Mouse (Mus musculus): ENCODE results near the gene Rundc1. TPM values are rescaled to one million over a fixed set of nuclear protein-coding genes. Genes with fewer than 3 reads are reported as not detected.
"Not testable (repeated sequence)": the region's sequence is repeated elsewhere in the genome, so short reads cannot be mapped to it uniquely, and the experiment has no call there.

The Rundc1 gene
- total RNA-seq, 2 experiments from 2014 or later = 35.6 to 37.0 TPM

GRCm38 (mm10) chr11:101462583-101463440, 37.9 kb downstream of the Rundc1 start:
- intact Hi-C loops (cut with DNase I) = no loop called here
- DNase-seq (ENCODE audit: low spot score in 2 of 2) = no peak

DNA sequence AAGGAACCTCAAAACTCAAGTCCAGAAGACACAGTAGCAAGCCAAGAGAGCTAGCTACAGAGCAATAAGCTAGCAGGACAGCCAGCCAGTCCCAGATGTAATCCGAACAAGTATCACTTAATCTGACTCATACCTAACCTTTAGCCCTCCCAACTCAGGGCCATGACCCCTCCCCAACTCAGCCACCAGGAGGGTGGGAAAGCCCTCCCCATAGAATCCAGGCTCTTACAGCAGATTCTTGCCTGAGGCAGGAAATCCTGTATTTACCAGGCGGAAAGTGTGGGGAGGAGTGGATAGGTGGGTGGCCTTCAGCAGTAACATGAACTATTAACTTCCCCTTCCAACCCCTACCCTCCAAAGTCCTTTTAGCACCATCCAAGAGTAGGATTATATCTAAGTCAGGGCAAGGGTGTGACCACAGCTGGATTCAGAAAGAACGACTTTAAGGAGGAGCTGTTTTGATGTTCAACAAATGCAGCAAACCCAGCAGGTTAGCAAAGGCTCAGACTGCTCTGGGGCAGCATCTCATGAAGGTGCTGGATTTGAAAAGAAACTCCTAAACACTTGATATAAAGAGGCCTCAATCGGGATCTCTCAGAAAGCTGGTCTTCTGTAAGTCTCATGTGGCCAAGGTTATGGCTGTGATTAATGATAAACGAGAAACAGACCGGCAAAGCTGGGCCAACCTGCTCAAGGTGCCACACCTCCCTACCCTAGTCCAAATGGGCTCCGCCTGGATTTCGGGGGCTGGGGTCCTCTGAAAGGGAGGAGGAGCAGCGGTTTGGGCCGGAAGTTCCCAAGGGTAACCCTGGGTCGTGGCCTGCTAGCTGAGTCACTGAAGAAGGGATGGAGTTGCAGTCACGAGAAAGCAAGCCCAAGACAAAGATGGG, 39.6 kb downstream of the Rundc1 start, which contains the start of gene Rnd2:
TSS of gene Rnd2 (plus strand) at position 789 of the 890 bp plus-strand sequence.
- no peak for DNase-seq (ENCODE audit: low spot score in 2 of 2)

DNA sequence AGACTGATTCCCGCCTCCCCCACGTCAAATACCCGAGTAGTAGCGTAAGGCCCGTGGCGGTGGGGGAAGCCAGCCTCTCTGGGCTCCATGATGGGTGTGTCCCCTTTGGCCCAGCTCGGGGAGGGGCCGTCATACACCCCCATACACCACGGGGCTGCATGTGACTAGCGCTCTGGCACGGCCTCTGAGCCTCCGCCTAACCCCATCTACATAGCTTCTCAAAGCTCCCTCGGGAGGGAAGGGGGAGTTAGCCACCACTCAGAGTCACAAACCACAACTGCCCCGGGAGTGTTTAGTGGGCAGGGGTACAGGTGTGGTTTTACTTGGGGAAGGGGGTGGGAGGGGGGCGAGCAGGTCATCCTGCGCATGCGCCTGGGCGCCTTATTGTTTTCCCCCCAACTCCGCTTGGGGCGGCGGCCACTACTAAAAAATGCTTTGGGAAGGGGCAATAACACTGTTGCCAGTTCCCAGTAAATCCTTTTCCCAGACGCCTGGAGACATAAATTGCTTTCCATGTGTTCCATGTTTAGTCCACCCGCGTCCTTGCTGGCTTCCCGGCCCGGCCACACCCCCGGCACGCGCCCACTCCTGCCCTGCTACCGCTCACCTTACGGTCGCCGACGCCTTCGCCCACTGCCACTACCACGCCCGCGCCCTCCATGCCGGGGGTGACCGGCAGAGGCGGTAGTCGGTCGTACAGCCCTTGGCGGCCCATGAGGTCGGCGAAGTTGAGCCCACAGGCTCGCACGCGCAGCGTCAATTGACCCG, 40.4 kb downstream of the Rundc1 start:
- intact Hi-C loops (cut with DNase I) = no loop called here
- DNase-seq (ENCODE audit: low spot score in 2 of 2) = no peak

More for the DNA sequence above, 39.6 kb downstream of the Rundc1 start, which contains the start of gene Rnd2:
- intact Hi-C loops (cut with DNase I) = no loop called here

GRCm38 (mm10) chr11:101465869-101466551, 41.1 kb downstream of the Rundc1 start, which contains the start of gene Vat1:
Gene Vat1 (minus strand): TSS chr11:101466230.
- intact Hi-C loops (cut with DNase I) = loop anchor here (2.0 kb wide), 1 partner anchor 87 kb away; the partner anchor contains the start of gene Nbr1
- DNase-seq (ENCODE audit: low spot score in 2 of 2) = peak; percentile 57

- intact Hi-C loops (cut with DNase I) = loop anchor here (2.0 kb wide), 1 partner anchor 86 kb away; the partner anchor contains the start of gene Nbr1
- DNase-seq (ENCODE audit: low spot score in 2 of 2) = not testable (repeated sequence)
Observed at GRCm38 (mm10) chr11:101466552-101466950, 41.7 kb downstream of the Rundc1 start.

DNA sequence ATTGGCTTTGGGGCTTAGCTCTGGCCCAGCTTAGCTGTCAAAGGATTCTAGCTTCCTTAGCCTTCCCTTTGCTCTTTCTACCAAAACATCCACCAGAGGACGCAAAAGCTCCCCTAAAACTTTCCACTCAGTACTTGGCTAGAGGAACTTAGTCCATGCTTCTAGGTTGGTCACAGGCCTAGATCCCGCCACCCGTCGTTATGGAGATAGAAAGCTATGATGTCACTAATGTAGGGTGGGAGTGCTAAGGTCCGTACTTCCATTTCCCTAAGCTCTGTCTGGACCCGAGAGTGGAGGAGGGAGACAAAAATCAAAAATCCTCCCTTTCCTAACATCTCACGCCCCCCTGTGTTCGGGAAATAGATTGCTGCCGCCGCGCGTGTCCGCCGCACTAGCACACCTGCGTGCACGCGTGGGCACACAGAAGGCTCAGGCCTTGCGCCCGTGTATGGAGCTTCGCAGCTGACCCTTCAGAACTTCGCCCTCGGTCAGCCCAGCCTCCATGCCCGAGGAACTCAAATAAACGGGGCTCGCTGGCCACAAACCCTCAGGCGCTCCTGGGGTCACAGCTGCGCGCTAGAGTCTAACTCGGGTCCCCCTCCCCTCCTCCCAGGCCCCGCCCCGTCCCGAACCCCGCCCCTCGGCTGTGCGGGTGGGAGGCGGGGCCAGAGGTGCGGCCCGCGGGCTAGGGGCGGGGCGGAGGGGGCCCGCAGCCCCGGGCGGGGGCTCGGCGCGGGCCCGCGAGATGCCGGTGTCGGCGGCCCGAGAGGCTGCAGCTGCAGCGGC, 42.8 kb downstream of the Rundc1 start:
- intact Hi-C loops (cut with DNase I) = loop anchor here (2.0 kb wide), 2 partner anchors 77 to 85 kb away; partner anchors contain the start of gene Nbr1
- DNase-seq (ENCODE audit: low spot score in 2 of 2) = peak; percentile 70 to 81

DNA sequence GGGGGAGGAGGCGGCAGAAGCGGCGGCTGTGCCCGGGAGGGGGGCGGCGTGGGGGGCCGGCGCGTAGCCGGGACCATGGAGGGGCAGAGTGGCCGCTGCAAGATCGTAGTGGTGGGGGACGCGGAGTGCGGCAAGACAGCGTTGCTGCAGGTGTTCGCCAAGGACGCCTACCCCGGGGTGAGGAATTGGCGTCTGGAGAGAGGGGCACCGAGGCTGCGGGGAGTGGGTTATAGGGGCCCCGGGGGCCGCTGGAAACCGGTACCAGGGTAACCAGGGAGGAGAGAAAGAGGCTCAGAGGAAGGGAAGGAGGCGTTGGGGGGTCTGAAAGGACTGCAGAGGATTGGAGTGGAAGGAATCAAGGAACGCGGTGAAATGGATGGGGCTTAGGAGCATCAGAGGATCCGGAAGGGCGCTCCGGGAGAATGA, 43.4 kb downstream of the Rundc1 start:
- intact Hi-C loops (cut with DNase I) = loop anchor here (2.0 kb wide), 1 partner anchor 77 kb away; no protein-coding TSS in a partner anchor
- peak in 1 of 2 experiments; percentile 10 for DNase-seq (ENCODE audit: low spot score in 2 of 2)

GRCm38 (mm10) chr11:101468731-101469130, 43.8 kb downstream of the Rundc1 start:
- intact Hi-C loops (cut with DNase I) = loop anchor here (2.0 kb wide), 1 partner anchor 76 kb away; no protein-coding TSS in a partner anchor
- DNase-seq (ENCODE audit: low spot score in 2 of 2) = no peak

DNA sequence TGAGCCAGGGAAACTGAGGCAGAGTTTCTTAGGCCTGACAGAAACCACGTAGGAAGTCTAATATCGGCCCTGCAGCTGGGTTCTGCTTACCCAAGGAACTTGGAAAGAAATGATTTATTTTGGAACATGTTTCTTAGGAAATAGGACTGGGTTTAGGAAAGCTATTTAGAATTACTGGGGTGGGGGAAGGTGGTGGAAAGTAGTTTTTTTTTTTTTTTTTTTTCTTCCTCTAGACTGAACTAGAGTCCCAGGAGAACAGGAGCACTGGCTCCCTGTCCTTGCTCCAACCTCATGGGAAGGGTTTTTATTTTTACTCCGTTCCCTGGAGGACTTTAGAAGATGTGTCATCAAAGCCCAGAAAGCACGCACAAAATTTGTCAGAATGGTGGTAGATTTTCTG, 44.3 kb downstream of the Rundc1 start:
- DNase-seq (ENCODE audit: low spot score in 2 of 2) = no peak
- intact Hi-C loops (cut with DNase I) = loop anchor here (2.0 kb wide), 1 partner anchor 76 kb away; no protein-coding TSS in a partner anchor

GRCm38 (mm10) chr11:101470206-101470605, 45.3 kb downstream of the Rundc1 start:
- intact Hi-C loops (cut with DNase I) = loop anchor here (5.0 kb wide), 1 partner anchor 47 kb away; no protein-coding TSS in a partner anchor

GRCm38 (mm10) chr11:101471926-101472325, 47.0 kb downstream of the Rundc1 start:
- intact Hi-C loops (cut with DNase I) = loop anchor here (5.0 kb wide), 1 partner anchor 45 kb away; no protein-coding TSS in a partner anchor
- DNase-seq (ENCODE audit: low spot score in 2 of 2) = no peak

More at GRCm38 (mm10) chr11:101470206-101470605, 45.3 kb downstream of the Rundc1 start:
- no peak for DNase-seq (ENCODE audit: low spot score in 2 of 2)

DNA sequence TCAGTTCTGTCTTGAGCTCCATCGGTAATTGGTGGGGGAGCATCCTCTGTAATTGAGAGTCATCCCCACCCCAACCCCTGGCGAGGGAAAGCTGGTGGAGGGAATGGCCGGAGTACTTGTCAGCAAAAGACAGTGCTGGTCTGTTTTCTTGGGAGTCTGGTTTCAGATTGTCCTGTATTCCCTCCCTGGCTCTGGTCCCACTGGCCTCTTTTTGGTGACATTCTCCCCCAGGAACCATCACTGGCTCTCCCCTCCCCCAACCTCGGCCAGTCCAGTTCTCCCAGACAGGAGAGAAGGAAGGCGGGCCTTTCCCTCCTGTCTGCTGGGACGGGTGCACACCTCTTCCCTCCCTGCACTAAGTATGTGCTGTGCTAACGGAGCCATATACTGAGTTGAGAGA, 47.5 kb downstream of the Rundc1 start:
- DNase-seq (ENCODE audit: low spot score in 2 of 2) = peak in 1 of 2 experiments; percentile 31
- intact Hi-C loops (cut with DNase I) = loop anchor here (5.0 kb wide), 1 partner anchor 45 kb away; no protein-coding TSS in a partner anchor

DNA sequence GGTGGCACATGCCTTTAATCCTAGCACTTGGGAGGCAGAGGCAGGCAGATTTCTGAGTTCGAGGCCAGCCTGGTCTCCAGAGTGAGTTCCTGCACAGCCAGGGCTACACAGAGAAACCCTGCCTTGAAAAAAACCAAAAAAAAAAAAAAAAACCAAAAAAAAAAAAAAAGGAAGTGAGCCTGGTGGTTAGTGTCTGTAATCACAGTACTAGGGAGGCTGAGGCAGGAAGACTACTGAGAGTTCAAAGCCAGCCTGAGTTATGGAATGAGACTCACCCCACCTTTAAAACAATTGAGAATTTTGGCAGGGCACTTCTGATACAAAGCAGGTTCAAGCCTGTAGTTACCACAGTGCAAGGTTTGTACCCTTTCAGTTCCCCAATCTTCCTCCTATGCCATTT, 48.8 kb downstream of the Rundc1 start:
- intact Hi-C loops (cut with DNase I) = loop anchor here (5.0 kb wide), 1 partner anchor 44 kb away; no protein-coding TSS in a partner anchor
- DNase-seq (ENCODE audit: low spot score in 2 of 2) = not testable (repeated sequence)

GRCm38 (mm10) chr11:101474298-101474697, 49.4 kb downstream of the Rundc1 start:
- intact Hi-C loops (cut with DNase I) = loop anchor here (5.0 kb wide), 1 partner anchor 43 kb away; no protein-coding TSS in a partner anchor
- no peak for DNase-seq (ENCODE audit: low spot score in 2 of 2)

DNA sequence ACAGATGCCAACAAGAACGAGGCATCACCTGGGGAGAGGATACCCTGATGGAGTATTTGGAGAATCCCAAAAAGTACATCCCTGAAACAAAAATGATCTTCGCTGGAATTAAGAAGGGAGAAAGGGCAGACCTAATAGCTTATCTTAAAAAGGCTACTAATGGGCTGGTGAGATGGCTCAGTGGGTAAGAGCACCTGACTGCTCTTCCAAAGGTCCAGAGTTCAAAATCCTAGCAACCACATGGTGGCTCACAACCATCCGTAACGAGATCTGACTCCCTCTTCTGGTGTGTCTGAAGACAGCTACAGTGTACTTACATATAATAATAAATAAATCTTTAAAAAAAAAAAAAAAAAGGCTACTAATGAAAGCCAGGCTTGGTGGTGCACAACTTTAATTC, 51.5 kb downstream of the Rundc1 start:
- intact Hi-C loops (cut with DNase I); DNase-seq (ENCODE audit: low spot score in 2 of 2): not testable (repeated sequence)

- intact Hi-C loops (cut with DNase I) = no loop called here
- DNase-seq (ENCODE audit: low spot score in 2 of 2) = no peak
Observed at GRCm38 (mm10) chr11:101477194-101477551, 52.3 kb downstream of the Rundc1 start.

- no peak for DNase-seq (ENCODE audit: low spot score in 2 of 2)
- intact Hi-C loops (cut with DNase I) = no loop called here
Observed at GRCm38 (mm10) chr11:101477552-101478211, 52.8 kb downstream of the Rundc1 start.
